ENCODE assay signal across 12 mouse cellular contexts in genomic region chr7:76546456-76546855, GRCm38 (mm10).
DNase-seq lines count a peak whose midpoint lies in the region; ATAC-seq and TF ChIP-seq lines count a peak whose summit lies in the region.
"Had no signal": no experiment of that assay in that cellular context is flagged by ENCODE, and none has a peak within 500 bp of the region (broad histone marks: within the 10 kb centered on the region; RNA-seq: fewer than 3 reads in every experiment).

No protein-coding gene starts in this region.

- ATAC-seq in forebrain, embryonic 12.5 days (ENCODE audit: low FRiP score), result peak; percentile 33; the same call in 1 of the 2 replicates
- ATAC-seq in forebrain, postnatal 0 days, result no peak
- ATAC-seq in stomach, embryonic 15.5 days (ENCODE audit: insufficient read depth, low FRiP score, low read depth), result peak; percentile 31; the same call in 1 of the 2 replicates
- ATAC-seq in liver, embryonic 12.5 days, result no peak

- no peak overlapping the region for H3K27ac ChIP-seq in forebrain, embryonic 12.5 days
- H3K27ac ChIP-seq in forebrain, postnatal 0 days (ENCODE audit: low read depth, low read length), result no peak overlapping the region
- H3K27ac ChIP-seq in stomach, embryonic 15.5 days, result no peak overlapping the region
- H3K27ac ChIP-seq in liver, embryonic 12.5 days, result no peak overlapping the region
- H3K27ac ChIP-seq: heart, embryonic 15.5 days had no signal

- H3K36me3 ChIP-seq in forebrain, embryonic 12.5 days (replicated peaks), result no peaks in the 10 kb centered on the region
- H3K36me3 ChIP-seq in forebrain, postnatal 0 days (ENCODE audit: insufficient read depth), result no peaks in the 10 kb centered on the region
- H3K36me3 ChIP-seq in stomach, embryonic 15.5 days, result no peaks in the 10 kb centered on the region
- no peaks in the 10 kb centered on the region for H3K36me3 ChIP-seq in liver, embryonic 12.5 days
- H3K36me3 ChIP-seq: heart, embryonic 15.5 days had no signal

- no peak overlapping the region for H3K9ac ChIP-seq in forebrain, embryonic 12.5 days
- no peak overlapping the region for H3K9ac ChIP-seq in forebrain, postnatal 0 days
- no peak overlapping the region for H3K9ac ChIP-seq in stomach, embryonic 15.5 days
- H3K9ac ChIP-seq in liver, embryonic 12.5 days, result no peak overlapping the region
- H3K9ac ChIP-seq: heart, embryonic 15.5 days had no signal

- H3K4me3 ChIP-seq in forebrain, embryonic 12.5 days (replicated peaks), result no peak overlapping the region
- no peak overlapping the region for H3K4me3 ChIP-seq in forebrain, postnatal 0 days (ENCODE audit: low read depth, low read length)
- no peak overlapping the region for H3K4me3 ChIP-seq in stomach, embryonic 15.5 days (replicated peaks)
- H3K4me3 ChIP-seq in liver, embryonic 12.5 days, result no peak overlapping the region
- H3K4me3 ChIP-seq: heart, embryonic 15.5 days had no signal

- no peak overlapping the region for H3K4me2 ChIP-seq in forebrain, embryonic 12.5 days
- H3K4me2 ChIP-seq in forebrain, postnatal 0 days (ENCODE audit: low read depth), result no peak overlapping the region
- H3K4me2 ChIP-seq in stomach, embryonic 15.5 days, result no peak overlapping the region
- no peak overlapping the region for H3K4me2 ChIP-seq in liver, embryonic 12.5 days
- H3K4me2 ChIP-seq: heart, embryonic 15.5 days had no signal

- 47% methylated on average over 2 of the region's 2 CpGs for WGBS in forebrain, embryonic 12.5 days
- 42% methylated on average over 2 of the region's 2 CpGs for WGBS in forebrain, postnatal 0 days
- 42% methylated on average over 2 of the region's 2 CpGs for WGBS in stomach, embryonic 15.5 days
- WGBS in liver, embryonic 12.5 days (ENCODE audit: insufficient replicate concordance), result 73% methylated on average over 2 of the region's 2 CpGs

- no peak for TF ChIP-seq CTCF in forebrain, postnatal 0 days (IDR thresholded peaks at IDR 0.05; ENCODE audit: low read depth)

- H3K27me3 ChIP-seq in forebrain, embryonic 12.5 days, result no peaks in the 10 kb centered on the region
- H3K27me3 ChIP-seq in forebrain, postnatal 0 days (ENCODE audit: insufficient read depth, low read length), result no peaks in the 10 kb centered on the region
- H3K27me3 ChIP-seq in stomach, embryonic 15.5 days (replicated peaks), result no peaks in the 10 kb centered on the region
- H3K27me3 ChIP-seq in liver, embryonic 12.5 days (replicated peaks), result no peaks in the 10 kb centered on the region
- H3K27me3 ChIP-seq: heart, embryonic 15.5 days had no signal

- peaks cover 3% of the 10 kb centered on the region; the same call in 1 of the 2 replicates for H3K4me1 ChIP-seq in forebrain, embryonic 12.5 days
- H3K4me1 ChIP-seq in forebrain, postnatal 0 days (ENCODE audit: insufficient read depth), result no peaks in the 10 kb centered on the region
- no peaks in the 10 kb centered on the region for H3K4me1 ChIP-seq in stomach, embryonic 15.5 days
- H3K4me1 ChIP-seq in liver, embryonic 12.5 days, result no peaks in the 10 kb centered on the region
- H3K4me1 ChIP-seq: heart, embryonic 15.5 days had no signal

- no peaks in the 10 kb centered on the region for H3K9me3 ChIP-seq in forebrain, embryonic 12.5 days
- no peaks in the 10 kb centered on the region for H3K9me3 ChIP-seq in forebrain, postnatal 0 days (ENCODE audit: low read length)
- H3K9me3 ChIP-seq in stomach, embryonic 15.5 days, result no peaks in the 10 kb centered on the region
- H3K9me3 ChIP-seq in liver, embryonic 12.5 days (replicated peaks), result no peaks in the 10 kb centered on the region
- H3K9me3 ChIP-seq: heart, embryonic 15.5 days had no signal

- no peak for DNase-seq in forebrain, postnatal 0 days
- DNase-seq in ovary, adult 18-20 months (ENCODE audit: low spot score), result peak; percentile 2
- no peak for DNase-seq in ovary, postnatal 10 days (ENCODE audit: low spot score)
- peak; percentile 47 for DNase-seq in kidney, adult 9 months
- no peak for DNase-seq in lung, postnatal 25 days (ENCODE audit: low spot score)
- DNase-seq: cerebellum, adult 8-10 months; gastrocnemius, postnatal 36 days; thymus, adult 2 months had no signal

Comparison
In these comparisons a context has a peak if more than half of its experiments do, and no peak if none do; other contexts are left out.
1. ATAC-seq: peak in forebrain, embryonic 12.5 days (single experiment) and stomach, embryonic 15.5 days (single experiment); none in forebrain, postnatal 0 days (single experiment) and liver, embryonic 12.5 days (single experiment).
2. DNase-seq: peak in ovary, adult 18-20 months (single experiment) and kidney, adult 9 months (single experiment); none in forebrain, postnatal 0 days (single experiment), ovary, postnatal 10 days (single experiment) and lung, postnatal 25 days (single experiment).